Mouse (Mus musculus) heart, postnatal 0 days (tissue): ENCODE results near the gene Lcn12.

ENCODE experiments used
- CTCF ChIP-seq: IDR thresholded peaks from 2 replicates; pipeline ENCODE4 v1.5.1; 2016; ENCODE audit warnings: antibody characterized with exemption, control low read depth, low read depth
- EP300 ChIP-seq: IDR thresholded peaks from 2 replicates; pipeline ENCODE4 v1.6.1; 2016; ENCODE audit warnings: antibody characterized with exemption, low read depth

- TF ChIP-seq CTCF (no peak), EP300 (no peak)
Measured at GRCm38 (mm10) chr2:25502726-25503125, 9.0 kb upstream of the Lcn12 start.
